Mouse (Mus musculus): Measurements from ENCODE around the gene Ankrd40. TPM values are rescaled to one million over a fixed set of nuclear protein-coding genes. Genes with fewer than 3 reads are reported as not detected.

Ankrd40 gene
- polyA plus RNA-seq, 1 experiment from 2014 or later = 23.0 TPM

- Histone ChIP-seq H3K27ac (no peak overlapping the region), H3K9ac (no peak overlapping the region), H3K4me2 (replicated peaks) (peak overlapping the region; percentile 77), H3K36me3 (no peaks in the 10 kb centered on the region), H3K9me3 (no peaks in the 10 kb centered on the region), H3K4me3 (replicated peaks) (no peak overlapping the region), H3K27me3 (replicated peaks) (no peaks in the 10 kb centered on the region), H3K4me1 (replicated peaks) (peaks cover 15% of the 10 kb centered on the region)
- no peak for ATAC-seq
- WGBS = 55% methylated on average over 4 of the region's 4 CpGs
Measured at GRCm38 (mm10) chr11:94329270-94329891, 1.6 kb downstream of the Ankrd40 start.

GRCm38 (mm10) chr11:94330211-94330610 is 2.4 kb downstream of the Ankrd40 start:
- Histone ChIP-seq H3K9ac (no peak overlapping the region), H3K36me3 (peaks cover 1% of the 10 kb centered on the region; the same call in 1 of the 2 replicates), H3K4me2 (replicated peaks) (peak overlapping the region; percentile 7; the same call in 1 of the 2 replicates), H3K9me3 (no peaks in the 10 kb centered on the region), H3K4me1 (replicated peaks) (peaks cover 15% of the 10 kb centered on the region), H3K27ac (peak overlapping the region; percentile 79), H3K4me3 (replicated peaks) (no peak overlapping the region), H3K27me3 (replicated peaks) (no peaks in the 10 kb centered on the region)
- ATAC-seq = no peak
- WGBS = 93% methylated on average over 3 of the region's 3 CpGs

GRCm38 (mm10) chr11:94332726-94333125 is 4.9 kb downstream of the Ankrd40 start:
- no peaks in the 10 kb centered on the region for H3K27me3 ChIP-seq (replicated peaks)
- H3K4me3 ChIP-seq (replicated peaks) = no peak overlapping the region
- H3K36me3 ChIP-seq = peaks cover 8% of the 10 kb centered on the region; the same call in 1 of the 2 replicates
- no peak for ATAC-seq
- H3K4me1 ChIP-seq (replicated peaks) = peaks cover 9% of the 10 kb centered on the region
- no peak overlapping the region for H3K9ac ChIP-seq
- H3K27ac ChIP-seq = no peak overlapping the region
- 75% methylated on average over 6 of the region's 6 CpGs for WGBS
- no peaks in the 10 kb centered on the region for H3K9me3 ChIP-seq
- H3K4me2 ChIP-seq (replicated peaks) = no peak overlapping the region

GRCm38 (mm10) chr11:94334386-94334968 is 6.7 kb downstream of the Ankrd40 start:
- no peak for ATAC-seq
- Histone ChIP-seq H3K4me1 (replicated peaks) (peaks cover 7% of the 10 kb centered on the region), H3K4me2 (replicated peaks) (no peak overlapping the region), H3K9ac (no peak overlapping the region), H3K4me3 (replicated peaks) (no peak overlapping the region), H3K9me3 (no peaks in the 10 kb centered on the region), H3K27me3 (replicated peaks) (no peaks in the 10 kb centered on the region), H3K36me3 (peaks cover 19% of the 10 kb centered on the region), H3K27ac (no peak overlapping the region)
- WGBS = 82% methylated on average over 8 of the region's 8 CpGs

GRCm38 (mm10) chr11:94336551-94336950 is 8.8 kb downstream of the Ankrd40 start:
- no peak overlapping the region for H3K27ac ChIP-seq
- no peak for ATAC-seq
- H3K9ac ChIP-seq = no peak overlapping the region
- no peaks in the 10 kb centered on the region for H3K27me3 ChIP-seq (replicated peaks)
- peaks cover 4% of the 10 kb centered on the region for H3K4me1 ChIP-seq (replicated peaks)
- no peak overlapping the region for H3K4me3 ChIP-seq (replicated peaks)
- peaks cover 25% of the 10 kb centered on the region for H3K36me3 ChIP-seq
- H3K4me2 ChIP-seq (replicated peaks) = no peak overlapping the region
- H3K9me3 ChIP-seq = no peaks in the 10 kb centered on the region

GRCm38 (mm10) chr11:94338347-94338746 is 10.5 kb downstream of the Ankrd40 start:
- no peak for ATAC-seq
- peaks cover 10% of the 10 kb centered on the region for H3K4me1 ChIP-seq (replicated peaks)
- no peak overlapping the region for H3K9ac ChIP-seq
- H3K36me3 ChIP-seq = peaks cover 25% of the 10 kb centered on the region
- H3K4me2 ChIP-seq (replicated peaks) = no peak overlapping the region
- no peak overlapping the region for H3K27ac ChIP-seq
- no peak overlapping the region for H3K4me3 ChIP-seq (replicated peaks)
- H3K9me3 ChIP-seq = no peaks in the 10 kb centered on the region
- H3K27me3 ChIP-seq (replicated peaks) = no peaks in the 10 kb centered on the region
- 86% methylated on average over 2 of the region's 2 CpGs for WGBS

GRCm38 (mm10) chr11:94339732-94340585 is 12.2 kb downstream of the Ankrd40 start:
- Histone ChIP-seq H3K27ac (no peak overlapping the region), H3K4me1 (replicated peaks) (peaks cover 10% of the 10 kb centered on the region), H3K9ac (no peak overlapping the region), H3K27me3 (replicated peaks) (no peaks in the 10 kb centered on the region), H3K4me3 (replicated peaks) (no peak overlapping the region), H3K4me2 (replicated peaks) (no peak overlapping the region), H3K9me3 (no peaks in the 10 kb centered on the region), H3K36me3 (peaks cover 25% of the 10 kb centered on the region)
- WGBS = 55% methylated on average over 18 of the region's 18 CpGs
- ATAC-seq = peak; percentile 82

- peaks cover 17% of the 10 kb centered on the region for H3K36me3 ChIP-seq
- H3K27me3 ChIP-seq (replicated peaks) = no peaks in the 10 kb centered on the region
- ATAC-seq = peak; percentile 34
- H3K4me2 ChIP-seq (replicated peaks) = no peak overlapping the region
- H3K4me3 ChIP-seq (replicated peaks) = no peak overlapping the region
- 58% methylated on average over 10 of the region's 10 CpGs for whole genome bisulfite sequencing
- peaks cover 15% of the 10 kb centered on the region for H3K4me1 ChIP-seq (replicated peaks)
- H3K9me3 ChIP-seq = no peaks in the 10 kb centered on the region
- H3K9ac ChIP-seq = no peak overlapping the region
- H3K27ac ChIP-seq = 0 out of 2 replicates have a peak overlapping the region, but pooled peaks have one; percentile 14
Measured at GRCm38 (mm10) chr11:94340948-94341933, 13.4 kb downstream of the Ankrd40 start.

GRCm38 (mm10) chr11:94342114-94342905 is 14.5 kb downstream of the Ankrd40 start:
- WGBS = 28% methylated on average over 13 of the region's 13 CpGs
- Histone ChIP-seq H3K36me3 (peaks cover 17% of the 10 kb centered on the region), H3K9ac (no peak overlapping the region), H3K4me1 (replicated peaks) (peaks cover 24% of the 10 kb centered on the region), H3K4me2 (replicated peaks) (no peak overlapping the region), H3K9me3 (no peaks in the 10 kb centered on the region), H3K27ac (no peak overlapping the region), H3K4me3 (replicated peaks) (no peak overlapping the region), H3K27me3 (replicated peaks) (no peaks in the 10 kb centered on the region)
- no peak for ATAC-seq

GRCm38 (mm10) chr11:94343955-94344358 is 16.2 kb downstream of the Ankrd40 start:
- Histone ChIP-seq H3K36me3 (peaks cover 7% of the 10 kb centered on the region; the same call in 1 of the 2 replicates), H3K4me2 (replicated peaks) (no peak overlapping the region), H3K27ac (no peak overlapping the region), H3K27me3 (replicated peaks) (no peaks in the 10 kb centered on the region), H3K9ac (no peak overlapping the region), H3K4me3 (replicated peaks) (no peak overlapping the region), H3K4me1 (replicated peaks) (peaks cover 24% of the 10 kb centered on the region), H3K9me3 (no peaks in the 10 kb centered on the region)
- WGBS = 56% methylated on average over 5 of the region's 5 CpGs
- no peak for ATAC-seq

- peaks cover 24% of the 10 kb centered on the region for H3K4me1 ChIP-seq (replicated peaks)
- ATAC-seq = no peak
- no peak overlapping the region for H3K27ac ChIP-seq
- H3K9me3 ChIP-seq = no peaks in the 10 kb centered on the region
- H3K36me3 ChIP-seq = peaks cover 6% of the 10 kb centered on the region; the same call in 1 of the 2 replicates
- H3K4me2 ChIP-seq (replicated peaks) = no peak overlapping the region
- H3K27me3 ChIP-seq (replicated peaks) = no peaks in the 10 kb centered on the region
- H3K4me3 ChIP-seq (replicated peaks) = no peak overlapping the region
- H3K9ac ChIP-seq = no peak overlapping the region
- 50% methylated on average over 1 of the region's 1 CpGs for WGBS
Measured at GRCm38 (mm10) chr11:94344470-94344869, 16.7 kb downstream of the Ankrd40 start.

Data from intestine, embryonic 15.5 days (tissue).